Mouse (Mus musculus) liver, adult 2 months (tissue): ENCODE measurements at regions not wholly inside any gene's neighbourhood (a gene's known extent, or its start where the extent isn't known, plus 50 kb on each side); places are given as distances from the start of the nearest gene placed in this dataset.

Experiments
- DNase-seq: peaks from one replicate; pipeline ENCODE4 v3.0.0-alpha.2; 2011; ENCODE audit warnings: low read depth, low spot score; ENCODE audit errors: extremely low read depth
- H3K27ac ChIP-seq: fragments of 200-500 bp; replicated peaks from 2 replicates; pipeline ENCODE4 v1.5.1; 2012; ENCODE audit warnings: low read depth, mild to moderate bottlenecking, control low read depth, inconsistent platforms, low read length; ENCODE audit not compliant: insufficient read depth
- H3K27me3 ChIP-seq: fragments of 200-500 bp; 2 replicates; pipeline ENCODE4 v1.6.1; 2012; ENCODE audit warnings: mild to moderate bottlenecking, moderate library complexity, low read length, inconsistent platforms; ENCODE audit not compliant: control insufficient read depth, insufficient read depth
- H3K36me3 ChIP-seq: fragments of 200-500 bp; 2 replicates; pipeline ENCODE4 v1.6.1; 2012; ENCODE audit warnings: low read length, inconsistent platforms; ENCODE audit not compliant: control insufficient read depth, insufficient read depth
- H3K4me1 ChIP-seq: fragments of 200-500 bp; 2 replicates; pipeline ENCODE4 v1.6.1; 2011; ENCODE audit warnings: low read length; ENCODE audit not compliant: control insufficient read depth, insufficient read depth
- H3K4me3 ChIP-seq: fragments of 200-500 bp; 2 replicates; pipeline ENCODE4 v1.5.1; 2011; ENCODE audit warnings: low read depth, mild to moderate bottlenecking, control low read depth, low read length, moderate library complexity; ENCODE audit not compliant: insufficient read depth
- H3K79me2 ChIP-seq: fragments of 200-500 bp; 2 replicates; pipeline ENCODE4 v1.6.1; 2012; ENCODE audit warnings: inconsistent platforms, mild to moderate bottlenecking, low read length, moderate library complexity; ENCODE audit not compliant: control insufficient read depth, insufficient read depth
- H3K9ac ChIP-seq: fragments of 200-500 bp; 2 replicates; pipeline ENCODE4 v1.6.1; 2012; ENCODE audit warnings: low read depth, mild to moderate bottlenecking, control low read depth, inconsistent platforms, low read length
- CTCF ChIP-seq: fragments of 200-500 bp; IDR thresholded peaks from 2 replicates; pipeline ENCODE4 v1.5.1; 2011; ENCODE audit warnings: low read depth, low read length, control low read depth
- POLR2A ChIP-seq: fragments of 200-500 bp; IDR thresholded peaks from 2 replicates; pipeline ENCODE4 v1.6.1; 2011; ENCODE audit warnings: low read length, control low read depth; ENCODE audit not compliant: insufficient read depth; ENCODE audit errors: extremely low read depth
- WGBS: fragments of 180-500 bp; shearing (Covaris S2); methylation state at CpG from one replicate; pipeline ENCODE4 v1.1.7; 2018; 5-methylcytosine and 5-hydroxymethylcytosine counted together

DNA sequence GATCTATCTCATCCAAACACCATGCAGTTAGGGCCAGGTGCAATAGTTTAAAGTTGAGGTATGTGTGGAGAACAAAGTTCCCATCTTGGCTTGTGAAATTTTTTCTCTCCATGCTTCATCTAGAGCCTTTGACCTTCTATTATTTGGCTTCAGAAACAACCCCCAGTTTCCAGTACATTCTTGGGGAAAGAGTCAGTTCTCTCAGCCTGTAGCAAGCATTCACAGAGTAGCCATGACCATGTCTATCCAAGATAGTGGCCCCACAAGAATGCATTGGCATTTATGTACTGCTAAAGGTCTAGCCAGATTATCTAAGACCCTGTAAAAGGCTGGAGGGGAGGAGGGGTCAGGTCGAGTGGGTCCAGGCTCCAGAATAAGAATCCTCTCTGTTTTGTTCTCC lies 229.8 kb downstream of the En1 start:
- no peak for TF ChIP-seq CTCF
- DNase-seq: no peak
- H3K27me3 ChIP-seq: no peaks in the 10 kb centered on the region
- WGBS: 66% methylated on average over 1 of the region's 1 CpGs
- H3K36me3 ChIP-seq: no peaks in the 10 kb centered on the region
- H3K27ac ChIP-seq: no peak overlapping the region
- H3K9ac ChIP-seq: no peak overlapping the region
- H3K4me1 ChIP-seq: no peaks in the 10 kb centered on the region
- H3K79me2 ChIP-seq: no peaks in the 10 kb centered on the region
- no peak overlapping the region for H3K4me3 ChIP-seq

DNA sequence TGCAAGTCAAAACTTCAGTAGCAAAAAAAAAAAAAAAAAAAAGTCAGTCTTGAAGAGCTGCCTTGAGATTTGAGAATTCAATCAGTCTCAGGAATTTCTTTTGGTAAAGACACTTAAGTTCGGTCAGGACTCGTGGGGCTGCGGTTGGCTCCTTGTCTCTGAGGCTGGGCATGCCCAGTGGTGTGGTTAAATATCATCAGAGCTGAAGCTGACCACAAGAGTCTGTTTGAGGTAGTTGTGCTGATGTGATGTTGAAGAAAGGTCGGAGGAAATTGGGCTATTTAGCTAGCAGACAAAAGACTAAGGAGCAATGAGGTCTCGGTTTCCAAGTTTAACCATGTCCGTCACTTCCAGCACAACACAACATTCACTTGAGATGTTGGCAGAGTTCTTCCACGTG lies 240.4 kb downstream of the En1 start:
- Histone ChIP-seq H3K4me1 (no peaks in the 10 kb centered on the region), H3K4me3 (no peak overlapping the region), H3K27me3 (no peaks in the 10 kb centered on the region; the same call in 1 of the 2 replicates), H3K9ac (no peak overlapping the region), H3K36me3 (no peaks in the 10 kb centered on the region), H3K79me2 (no peaks in the 10 kb centered on the region), H3K27ac (no peak overlapping the region)
- 75% methylated on average over 7 of the region's 7 CpGs for WGBS
- TF ChIP-seq CTCF: no peak
- TF ChIP-seq POLR2A: no peak
- DNase-seq: no peak

DNA sequence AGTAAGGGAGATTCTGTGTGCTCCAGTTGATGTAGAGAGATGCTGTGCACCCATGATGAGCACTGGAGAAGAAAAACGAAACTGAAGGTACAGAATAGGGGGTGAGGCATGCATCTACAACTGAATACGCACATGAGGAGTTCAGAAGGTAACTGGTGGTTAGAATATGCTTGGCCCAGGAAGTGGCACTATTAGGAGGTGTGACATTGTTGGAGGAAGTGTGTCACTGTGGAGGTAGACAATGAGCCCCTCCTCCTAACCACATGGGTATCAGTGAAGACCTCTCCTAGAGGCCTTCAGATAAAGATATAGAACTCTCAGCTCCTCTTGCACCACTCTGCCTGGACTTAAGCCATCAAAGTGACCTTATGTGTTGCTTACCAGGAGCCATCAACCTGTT lies 243.9 kb downstream of the En1 start:
- TF ChIP-seq CTCF (no peak), POLR2A (no peak)
- H3K79me2 ChIP-seq: no peaks in the 10 kb centered on the region
- H3K36me3 ChIP-seq: no peaks in the 10 kb centered on the region
- H3K27ac ChIP-seq: no peak overlapping the region
- no peak overlapping the region for H3K4me3 ChIP-seq
- peaks cover 5% of the 10 kb centered on the region; the same call in 1 of the 2 replicates for H3K4me1 ChIP-seq
- H3K27me3 ChIP-seq: no peaks in the 10 kb centered on the region; the same call in 1 of the 2 replicates
- H3K9ac ChIP-seq: no peak overlapping the region
- 68% methylated on average over 2 of the region's 2 CpGs for WGBS
- DNase-seq: no peak

DNA sequence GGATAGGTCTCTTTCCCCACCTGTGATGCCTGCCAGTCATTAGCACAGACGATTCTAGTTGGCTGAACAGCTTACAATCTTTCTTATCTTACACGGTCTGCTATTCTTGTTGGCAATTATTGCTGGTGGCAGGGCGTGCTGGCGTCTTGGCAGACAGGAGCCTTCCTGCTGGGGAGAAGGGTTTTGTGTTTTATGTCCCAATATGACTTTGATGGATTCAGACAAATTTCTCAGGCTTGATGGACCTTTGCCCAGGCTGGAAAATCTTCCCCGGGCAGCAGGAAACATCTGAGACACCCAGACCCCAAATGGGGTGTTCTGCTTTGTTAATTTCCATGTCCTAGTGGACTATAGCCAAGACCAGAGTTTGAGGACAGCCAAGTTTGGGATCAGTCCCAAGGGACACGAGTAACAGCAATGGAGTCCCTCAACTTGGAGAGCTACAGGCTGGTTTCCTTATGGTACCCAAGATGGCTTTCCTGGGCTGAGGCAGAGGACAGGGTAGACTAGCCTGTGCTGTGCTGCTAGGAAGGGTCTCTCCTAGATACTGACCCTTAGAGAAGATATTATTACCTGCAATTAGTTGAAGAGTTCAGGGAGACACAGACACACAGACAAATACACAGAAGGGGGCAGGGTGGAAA lies 249.8 kb downstream of the En1 start:
- no peaks in the 10 kb centered on the region for H3K79me2 ChIP-seq
- 66% methylated on average over 6 of the region's 6 CpGs for WGBS
- H3K27ac ChIP-seq: no peak overlapping the region
- TF ChIP-seq CTCF (no peak), POLR2A (no peak)
- H3K36me3 ChIP-seq: no peaks in the 10 kb centered on the region
- no peak for DNase-seq
- no peak overlapping the region for H3K9ac ChIP-seq
- H3K4me3 ChIP-seq: no peak overlapping the region
- H3K4me1 ChIP-seq: peaks cover 5% of the 10 kb centered on the region; the same call in 1 of the 2 replicates
- H3K27me3 ChIP-seq: no peaks in the 10 kb centered on the region; the same call in 1 of the 2 replicates

DNA sequence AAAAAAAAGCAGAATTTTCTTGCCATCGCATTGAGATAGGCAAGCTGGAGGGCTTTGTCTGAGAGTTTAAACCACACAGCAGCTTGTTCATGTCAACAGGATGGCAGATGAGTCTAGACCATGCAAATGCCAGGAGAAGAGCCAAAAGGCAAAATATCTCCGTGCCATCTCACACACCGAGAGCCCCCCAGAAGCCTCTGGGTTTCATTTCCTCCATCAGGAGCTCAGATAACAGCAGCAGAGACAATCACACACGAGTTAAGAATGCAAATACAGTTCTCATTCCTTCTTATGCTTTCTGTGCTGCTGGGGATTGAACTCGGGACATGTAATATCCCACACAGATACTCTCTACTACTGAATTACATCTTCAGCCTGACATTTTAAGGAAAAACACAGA lies 255.3 kb downstream of the En1 start:
- H3K36me3 ChIP-seq: no peaks in the 10 kb centered on the region
- TF ChIP-seq POLR2A (no peak), CTCF (no peak)
- H3K4me1 ChIP-seq: no peaks in the 10 kb centered on the region
- no peak overlapping the region for H3K27ac ChIP-seq
- no peak for DNase-seq
- 58% methylated on average over 5 of the region's 5 CpGs for WGBS
- H3K79me2 ChIP-seq: no peaks in the 10 kb centered on the region
- no peak overlapping the region for H3K9ac ChIP-seq
- H3K4me3 ChIP-seq: no peak overlapping the region
- H3K27me3 ChIP-seq: no peaks in the 10 kb centered on the region

DNA sequence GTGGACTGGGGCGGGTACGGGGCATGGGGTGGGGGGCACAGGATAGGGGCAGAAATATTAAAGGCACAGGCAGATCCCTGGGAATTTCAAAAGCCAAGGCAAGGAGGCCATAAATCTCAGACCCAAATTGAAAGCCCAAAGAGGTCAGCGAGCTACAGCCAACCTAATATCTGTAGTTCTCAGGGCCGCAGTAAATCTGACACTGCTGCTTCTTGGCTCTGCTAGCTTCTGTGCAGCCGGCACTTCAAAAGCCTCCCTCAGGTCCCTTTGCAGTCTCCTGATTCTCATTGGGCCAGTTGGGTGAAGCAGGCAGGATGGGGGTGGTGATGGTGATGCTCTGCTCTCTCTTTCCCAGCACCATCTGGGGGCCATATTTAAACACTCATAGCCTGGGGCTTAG lies 257.3 kb downstream of the En1 start:
- no peak for DNase-seq
- 66% methylated on average over 5 of the region's 5 CpGs for WGBS
- Histone ChIP-seq H3K27me3 (no peaks in the 10 kb centered on the region), H3K4me3 (no peak overlapping the region), H3K27ac (no peak overlapping the region), H3K4me1 (no peaks in the 10 kb centered on the region), H3K36me3 (no peaks in the 10 kb centered on the region), H3K9ac (no peak overlapping the region), H3K79me2 (no peaks in the 10 kb centered on the region)
- TF ChIP-seq POLR2A (no peak), CTCF (no peak)
